Mouse (Mus musculus) adrenal gland, postnatal 36 days (tissue): ENCODE data around the gene Rassf2. TPM values are rescaled to one million over a fixed set of nuclear protein-coding genes. Genes with fewer than 3 reads are reported as not detected.

ENCODE experiments used
- DNase-seq, 2 experiments: peaks; one replicate each; pipeline ENCODE4 v3.0.0; 2021; ENCODE audit warnings: mixed read lengths in 1 of 2
- total RNA-seq, 2 experiments: library from RNA; stranded (reverse); gene quantifications; 2 replicates each; pipeline ENCODE4 v1.2.3; 2021

Gene Rassf2
- total RNA-seq, 2 experiments from 2014 or later, result 7.4 to 12.7 TPM

DNA sequence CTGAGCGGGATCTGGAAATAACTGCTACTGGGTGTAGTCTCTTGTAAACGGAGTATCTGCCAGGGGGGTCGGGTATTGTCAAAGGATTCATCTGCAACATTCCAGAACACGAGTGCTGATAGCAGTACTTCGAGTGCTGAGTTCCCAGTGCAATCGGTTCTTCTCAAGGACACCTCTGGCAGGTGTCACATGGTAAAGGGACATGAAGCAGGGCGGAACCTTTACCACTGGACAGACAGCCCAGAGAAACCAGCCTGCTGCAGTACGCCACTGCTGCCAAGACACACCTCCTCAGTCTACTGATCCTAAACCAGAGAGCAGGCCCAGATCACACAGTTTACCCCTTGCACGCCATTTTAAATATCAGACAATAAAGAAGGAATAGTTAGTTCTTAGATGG, 75.2 kb downstream of the Rassf2 start:
- DNase-seq, result peak; percentile 66 to 69

DNA sequence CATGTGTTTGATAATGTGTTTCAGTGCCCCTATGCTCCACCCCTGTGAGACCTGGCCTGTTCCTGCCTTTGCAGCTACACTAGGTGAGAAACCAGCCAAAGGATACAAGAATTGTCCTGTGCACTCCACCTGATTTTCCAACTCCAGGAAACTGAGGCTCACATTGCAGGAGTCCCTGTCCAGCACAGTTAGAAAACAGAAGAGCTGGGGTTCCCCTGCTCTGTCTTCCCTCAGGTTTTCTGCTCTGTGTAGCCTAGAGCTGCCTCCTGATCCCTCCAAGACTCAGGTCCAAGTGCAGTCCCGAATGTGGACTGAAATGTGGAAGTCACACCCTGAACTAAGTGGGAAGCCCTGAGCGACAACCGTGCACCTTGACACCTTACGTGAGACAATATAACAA, 76.3 kb downstream of the Rassf2 start:
- no peak for DNase-seq

GRCm38 (mm10) chr2:131952961-131953538, 77.0 kb downstream of the Rassf2 start:
- DNase-seq, result peak; percentile 47 to 56

DNA sequence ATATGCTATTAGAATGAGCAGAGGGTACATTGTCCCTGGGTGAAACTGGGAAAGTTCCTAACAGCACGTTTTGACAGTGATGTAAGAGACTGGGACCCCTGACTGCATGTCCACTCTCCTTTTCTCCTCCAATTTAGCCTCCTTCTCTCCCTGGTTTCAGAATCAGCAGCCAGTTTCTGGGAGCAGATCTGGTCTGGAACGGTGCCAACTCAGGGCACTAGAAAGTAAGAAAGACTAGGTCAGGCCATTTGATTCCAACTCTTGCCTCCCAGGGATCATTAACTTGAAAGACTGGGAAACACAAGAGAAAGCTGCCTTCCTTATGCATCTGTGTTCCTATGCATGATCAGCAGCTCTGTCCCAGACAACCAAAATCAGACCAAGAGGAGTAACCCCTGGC, 77.6 kb downstream of the Rassf2 start:
- peak in 1 of 2 experiments; percentile 44 for DNase-seq

DNA sequence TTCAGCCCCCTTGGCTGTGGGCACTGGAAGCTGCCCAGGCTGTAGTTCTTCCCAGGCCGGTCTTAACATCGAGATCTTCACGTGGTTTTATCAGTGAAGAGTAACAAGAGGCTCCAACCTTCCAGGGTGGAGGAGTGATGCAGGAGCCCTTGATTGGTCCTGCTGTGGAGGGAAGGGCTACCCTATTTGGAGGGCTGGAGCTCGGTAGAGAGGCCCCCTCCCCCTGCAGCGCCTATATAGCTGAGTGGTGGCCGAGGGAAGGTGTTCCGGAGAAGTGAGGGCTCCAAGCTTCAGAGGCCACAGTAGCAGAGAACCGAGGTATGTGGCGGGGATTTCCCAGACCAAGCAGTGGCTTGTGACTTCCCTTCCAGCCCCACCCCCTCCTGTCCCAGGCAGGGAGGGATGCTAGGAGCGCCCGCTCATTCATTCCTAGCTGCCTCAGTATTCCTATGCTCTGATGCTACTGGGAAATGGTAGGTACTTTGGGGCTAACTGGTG, 79.4 kb downstream of the Rassf2 start, which contains the start of gene Prnd:
TSS of gene Prnd (plus strand) at position 264 of the 498 bp plus-strand sequence.
- peak in 1 of 2 experiments; percentile 36 for DNase-seq

DNA sequence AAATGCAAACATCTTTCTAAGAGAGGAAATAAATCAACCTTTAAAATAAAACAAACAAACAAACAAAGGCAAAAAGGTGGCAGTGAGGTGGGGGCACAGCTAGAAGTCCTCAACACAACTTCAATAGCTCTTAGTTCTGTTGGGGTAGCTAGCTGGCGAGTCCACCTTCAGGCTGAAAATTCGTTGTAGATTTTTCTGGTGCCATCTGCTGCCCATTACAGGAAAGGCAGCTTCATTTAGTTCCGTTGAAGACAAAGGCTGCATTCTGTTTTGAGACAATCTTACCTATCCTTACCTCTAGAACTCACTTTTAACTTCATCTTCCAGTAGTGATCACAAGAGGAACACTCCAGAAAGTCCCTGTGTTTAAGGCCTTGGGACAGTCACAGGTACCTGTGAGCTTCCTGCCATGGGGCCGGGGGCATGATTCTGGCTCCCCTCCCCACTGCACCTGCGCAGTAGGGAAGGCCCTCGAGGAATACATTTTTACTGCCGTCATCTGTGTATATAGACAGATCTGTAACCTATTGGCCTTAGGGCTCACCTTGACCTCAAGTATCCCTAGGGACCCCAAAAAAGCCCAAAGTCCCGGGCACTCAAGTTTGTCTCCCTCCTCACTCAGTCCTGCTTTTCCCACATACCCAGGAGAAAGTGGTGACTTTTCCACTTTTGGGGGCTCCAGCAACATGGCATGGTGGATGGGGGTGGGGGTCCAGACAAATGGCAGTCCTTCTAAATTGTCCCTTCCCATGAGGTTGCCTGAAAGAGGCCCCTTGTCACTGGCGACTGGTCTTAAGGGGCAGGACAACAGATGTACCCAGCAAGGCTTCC, 80.1 kb downstream of the Rassf2 start:
- peak; percentile 40 to 67 for DNase-seq

- no peak for DNase-seq
Measured at GRCm38 (mm10) chr2:131948916-131949639, 81.0 kb downstream of the Rassf2 start.

DNA sequence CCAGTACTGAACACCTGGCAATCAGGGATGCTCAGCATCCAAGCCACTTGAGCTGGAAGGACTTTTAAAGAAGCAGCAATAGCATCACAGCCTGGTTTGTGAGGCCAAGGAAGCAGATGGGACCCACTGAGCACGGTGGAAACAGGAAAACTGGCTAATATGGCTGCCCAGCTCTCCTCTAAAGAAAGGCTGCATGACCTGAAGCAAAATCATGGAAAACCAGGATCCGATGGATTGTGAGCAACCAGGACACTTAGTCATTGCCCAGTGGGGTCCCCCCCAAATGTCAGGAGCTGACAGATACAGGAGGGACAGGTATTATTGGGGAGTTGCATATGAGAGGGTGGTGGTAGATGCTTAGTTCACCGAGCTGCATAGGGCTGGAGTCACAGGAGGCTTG, 81.9 kb downstream of the Rassf2 start:
- no peak for DNase-seq

GRCm38 (mm10) chr2:131946351-131946750, 83.7 kb downstream of the Rassf2 start:
- DNase-seq, result no peak

- DNase-seq, result no peak
Measured at GRCm38 (mm10) chr2:131945765-131946164, 84.3 kb downstream of the Rassf2 start.

GRCm38 (mm10) chr2:131945225-131945624, 84.8 kb downstream of the Rassf2 start:
- DNase-seq, result no peak

DNA sequence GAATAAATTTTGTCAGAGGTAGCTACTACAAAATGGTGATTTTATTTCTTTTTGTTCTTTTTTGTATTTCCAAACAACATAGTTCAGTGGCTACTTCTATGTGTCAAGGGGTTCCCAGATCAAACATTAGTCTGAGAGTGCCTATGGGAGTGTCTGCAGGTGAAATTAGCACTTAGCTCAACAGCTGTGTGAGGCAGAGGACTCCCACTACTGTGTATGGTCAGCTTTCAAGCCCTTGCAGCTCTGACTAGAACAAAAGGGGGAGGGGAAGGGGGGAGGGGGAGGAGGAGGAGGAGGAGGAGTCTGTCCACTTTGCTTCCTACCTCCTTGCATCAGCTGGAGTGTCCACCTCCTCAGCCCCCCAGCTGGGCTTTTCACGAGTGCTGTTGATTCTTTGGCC, 85.7 kb downstream of the Rassf2 start:
- no peak for DNase-seq

GRCm38 (mm10) chr2:131941501-131941900, 88.6 kb downstream of the Rassf2 start:
- DNase-seq, result no peak

- no peak for DNase-seq
Measured at GRCm38 (mm10) chr2:131940506-131940905, 89.6 kb downstream of the Rassf2 start.

Other genes starting within 250 kb of the Rassf2 start
- not detected for gene Erv3, start 170.5 kb downstream of the Rassf2 start, total RNA-seq
- gene Prnp, start 120.3 kb downstream of the Rassf2 start, total RNA-seq, result 100 to 1,000 TPM in 1 of 2 experiments, 10 to 100 TPM in 1; 90.8 to 126 TPM
- under 1 TPM in 1 of 2 experiments, not detected in 1; 0.13 TPM for gene Prn, start 120.3 kb downstream of the Rassf2 start, total RNA-seq
- gene Prnd, start 79.4 kb downstream of the Rassf2 start, total RNA-seq, result under 1 TPM; 0.20 to 0.70 TPM
- gene Slc23a2, start 114.8 kb upstream of the Rassf2 start, total RNA-seq, result 100 to 1,000 TPM in 1 of 2 experiments, 10 to 100 TPM in 1; 85.9 to 282 TPM
- gene Tmem230, start 217.5 kb upstream of the Rassf2 start, total RNA-seq, result 10 to 100 TPM; 42.7 to 48.1 TPM
- 100 to 1,000 TPM in 1 of 2 experiments, 10 to 100 TPM in 1; 96.5 to 111 TPM for gene Pcna, start 223.1 kb upstream of the Rassf2 start, total RNA-seq
- 10 to 100 TPM; 71.2 to 73.3 TPM for gene Cds2, start 232.9 kb upstream of the Rassf2 start, total RNA-seq